Mouse (Mus musculus): Measurements from ENCODE around the gene Lrrc27.
A peak's percentile ranks its signal among the peaks of the same experiment; 100 is the strongest.

Gene Lrrc27

DNA sequence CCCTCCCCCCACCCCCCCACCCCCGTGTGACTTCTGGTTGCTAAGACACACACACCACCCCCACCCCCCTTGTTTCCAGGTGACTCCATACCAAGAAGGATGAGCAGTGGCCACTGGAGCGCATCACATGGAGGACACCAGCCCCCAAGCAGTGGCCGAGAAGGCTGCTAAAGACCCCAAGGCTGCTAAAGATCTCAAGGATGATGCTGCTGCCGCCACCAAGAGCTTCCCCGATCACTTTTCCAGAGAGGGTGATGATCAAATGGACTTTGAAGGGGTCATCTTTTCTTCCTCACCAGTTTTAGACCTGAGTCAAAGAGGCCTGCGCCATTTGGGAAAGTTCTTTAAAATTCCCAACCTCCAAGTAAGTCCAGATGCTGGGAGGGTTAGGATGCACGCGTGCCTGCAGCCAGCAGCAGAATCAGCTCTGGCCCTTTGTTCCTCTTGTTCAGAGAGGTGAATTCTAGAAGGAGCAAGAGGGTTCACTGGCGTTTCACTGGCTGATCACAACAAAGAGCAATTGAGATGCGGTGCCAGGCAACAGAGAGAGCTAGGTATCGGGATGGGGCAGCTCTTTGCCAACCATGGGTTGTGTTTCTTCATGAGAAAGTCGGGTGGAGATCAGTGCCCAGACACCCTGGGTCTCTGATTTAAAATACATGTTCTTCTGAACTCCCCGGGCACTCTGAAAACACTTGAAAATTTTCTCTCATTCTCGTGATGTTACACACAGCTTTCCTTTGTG lies 2.0 kb downstream of the Lrrc27 start:
- DNase-seq, result no peak

DNA sequence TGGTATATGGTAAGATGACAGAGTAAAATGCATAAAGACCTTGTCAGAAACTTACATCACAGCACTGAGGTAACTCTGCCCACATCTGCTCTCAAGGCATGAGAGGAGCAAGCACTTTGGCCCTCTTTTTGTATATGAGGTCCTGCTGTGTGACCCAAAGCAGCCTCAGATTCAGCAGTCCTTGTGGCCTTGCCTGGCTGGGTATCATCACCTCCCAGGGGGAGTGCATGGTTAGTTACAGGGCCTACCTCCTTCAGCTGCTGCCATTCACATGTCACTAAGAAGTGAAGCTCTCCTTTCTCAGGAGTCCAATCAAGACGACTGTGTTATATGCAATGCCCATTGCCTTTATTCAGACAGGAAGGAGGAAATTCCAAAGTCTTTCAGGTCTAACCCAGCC lies 2.7 kb downstream of the Lrrc27 start:
- no peak for DNase-seq

DNA sequence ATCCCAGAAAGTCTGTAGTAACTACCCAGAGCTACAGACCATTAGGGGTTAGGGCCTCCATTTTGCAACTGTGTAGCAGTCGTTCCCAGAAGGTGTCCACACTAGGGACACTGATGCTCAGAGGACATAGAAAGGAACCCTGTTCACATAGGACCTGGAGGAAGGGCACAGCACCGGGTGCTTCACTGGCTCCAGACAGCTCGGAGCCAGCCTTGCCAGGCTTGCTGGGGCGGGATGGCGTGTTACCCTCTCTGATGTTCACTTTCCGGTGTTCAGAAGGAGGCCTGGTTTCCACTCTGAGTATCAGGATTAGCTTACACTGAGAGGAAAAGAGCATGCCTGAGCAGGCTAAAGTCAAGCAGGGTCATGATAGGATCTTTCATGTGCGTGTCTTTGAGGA lies 3.2 kb downstream of the Lrrc27 start:
- no peak for DNase-seq

DNA sequence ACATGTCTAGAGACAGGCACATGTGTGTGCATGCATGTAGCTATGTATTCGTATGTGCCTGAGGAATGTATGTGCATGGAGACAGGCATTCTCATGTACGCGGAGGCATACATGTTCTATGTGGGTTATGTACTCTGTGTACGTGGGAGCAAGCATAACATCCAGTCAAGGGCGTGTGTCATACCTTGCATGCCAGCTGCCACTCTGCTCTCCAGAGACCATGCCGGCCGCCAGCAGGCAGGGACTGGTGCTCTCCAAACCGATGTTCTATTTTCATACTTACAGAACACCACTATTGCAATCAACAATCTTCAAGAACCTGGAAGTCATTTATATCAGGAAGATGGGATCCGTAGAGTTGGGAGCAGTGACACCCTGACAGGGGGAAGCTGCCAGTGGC lies 3.7 kb downstream of the Lrrc27 start:
- DNase-seq, result no peak

GRCm38 (mm10) chr7:139217046-139217445 lies 4.3 kb downstream of the Lrrc27 start:
- DNase-seq, result no peak

DNA sequence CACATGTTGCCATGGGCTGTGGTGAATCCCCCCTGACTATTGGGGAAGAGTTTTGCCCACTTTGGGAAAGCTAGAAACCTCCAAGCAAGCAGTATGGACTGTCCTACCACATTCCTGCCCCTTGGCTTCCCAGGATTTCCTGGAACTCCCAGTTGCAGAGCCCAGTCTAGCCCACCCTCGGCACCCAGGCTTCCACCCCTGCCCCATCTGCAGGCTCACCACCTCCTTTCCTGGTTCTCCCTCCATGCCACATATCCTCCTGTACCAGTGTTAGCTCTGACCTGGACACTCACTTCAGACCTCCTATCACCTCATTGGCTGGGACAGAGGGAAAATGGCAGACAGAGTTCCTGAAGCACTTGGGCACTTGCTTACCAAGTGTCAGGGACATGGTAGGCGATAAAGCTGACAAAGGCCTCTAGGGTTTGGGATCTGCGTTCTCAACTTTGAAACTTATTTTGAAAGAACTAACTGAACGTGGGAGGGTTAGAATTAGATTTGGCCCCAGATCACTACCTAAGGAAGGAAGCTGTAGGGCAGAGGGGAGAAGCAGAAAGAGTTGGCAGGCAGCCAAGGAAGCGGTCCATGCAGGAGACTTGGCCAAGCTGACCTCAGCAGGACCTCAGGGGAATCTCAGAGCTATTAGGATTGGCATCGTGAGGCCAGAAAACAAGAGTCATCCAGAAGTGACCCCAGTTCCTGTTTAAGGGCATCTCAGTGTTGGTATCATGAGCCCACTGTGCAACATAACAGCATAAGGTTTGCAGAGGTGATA lies 6.0 kb downstream of the Lrrc27 start:
- peak; percentile 40 to 53 for DNase-seq

DNA sequence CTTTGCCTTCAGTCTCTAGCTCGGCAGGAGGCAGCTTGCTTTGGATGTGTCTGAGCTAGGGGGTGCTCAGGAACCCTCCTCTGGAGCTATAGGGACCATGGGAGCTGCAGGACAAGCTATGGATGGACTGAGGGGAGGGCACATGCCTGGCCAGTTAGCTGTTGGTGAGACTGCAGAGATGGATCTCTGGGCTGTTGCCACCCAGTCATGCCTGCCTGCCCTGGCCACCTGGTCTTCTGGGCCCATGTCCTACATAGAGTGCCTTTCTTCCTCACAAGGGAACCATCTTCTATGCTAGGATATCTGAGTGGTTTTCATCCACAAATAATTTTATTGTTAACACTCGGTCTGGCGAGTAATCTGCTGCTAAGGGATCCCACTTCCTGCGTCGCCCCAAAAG lies 6.7 kb downstream of the Lrrc27 start:
- DNase-seq, result no peak

DNA sequence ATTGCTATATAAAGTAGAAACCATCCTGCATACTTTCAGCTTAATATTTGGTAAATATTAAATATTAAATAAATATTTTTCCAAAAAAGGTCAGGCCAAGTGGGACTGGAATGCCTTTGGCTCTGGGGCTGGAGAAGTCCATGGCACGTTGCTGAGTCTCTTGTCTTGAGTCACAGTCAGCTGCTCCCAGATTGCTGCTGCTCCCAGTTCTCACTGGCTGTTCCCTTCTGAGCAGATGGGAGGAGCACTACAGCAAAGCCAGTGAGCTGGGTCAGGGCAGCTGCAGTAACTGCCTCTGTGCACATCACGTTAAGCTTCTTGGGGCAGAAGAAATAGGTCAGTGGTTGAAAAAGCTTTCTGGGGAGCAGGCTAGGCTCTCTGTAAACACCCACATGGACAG lies 7.5 kb downstream of the Lrrc27 start:
- DNase-seq, result no peak

DNA sequence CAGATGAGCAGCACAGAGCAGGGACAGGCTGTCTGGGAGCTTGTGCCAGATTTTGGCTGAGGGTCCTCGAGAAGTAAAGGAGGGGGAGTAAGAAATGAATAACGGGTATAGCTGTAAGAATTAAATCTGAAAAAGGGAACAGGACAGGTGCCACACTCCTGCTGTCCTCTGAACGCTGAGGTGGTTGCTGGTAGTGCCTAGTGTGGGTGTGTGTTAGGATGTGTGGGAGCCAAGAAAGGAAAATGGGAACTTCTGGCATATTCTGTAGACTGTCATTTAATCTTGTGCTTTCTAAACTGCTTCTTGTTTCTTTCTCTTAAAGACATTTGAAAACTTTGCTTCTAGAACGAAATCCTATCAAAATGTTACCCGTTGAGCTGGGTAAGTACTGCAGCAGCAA lies 8.3 kb downstream of the Lrrc27 start:
- DNase-seq, result no peak

- DNase-seq, result no peak
Measured at GRCm38 (mm10) chr7:139221856-139222255, 9.1 kb downstream of the Lrrc27 start.

DNA sequence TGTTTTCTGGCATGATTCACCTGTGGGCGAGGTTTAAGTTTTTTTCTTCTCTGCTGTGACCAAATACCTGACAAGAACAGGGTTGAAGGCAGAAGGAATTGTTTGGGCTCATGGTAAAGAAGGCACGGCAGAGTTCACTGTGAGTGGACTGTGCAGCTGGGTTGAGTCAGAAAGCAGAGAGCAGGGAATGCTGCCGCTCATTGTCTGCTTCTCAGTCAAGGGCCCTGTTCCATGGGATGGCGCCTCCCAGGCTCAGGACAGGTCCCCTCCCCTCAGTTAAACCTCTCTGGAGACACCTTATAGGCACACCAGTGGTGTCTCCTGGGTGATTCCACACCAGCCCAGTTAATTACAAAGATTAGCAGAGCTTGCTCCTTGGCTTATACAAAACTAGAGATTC lies 9.6 kb downstream of the Lrrc27 start:
- no peak for DNase-seq

- no peak for DNase-seq
Measured at GRCm38 (mm10) chr7:139224070-139224469, 11.3 kb downstream of the Lrrc27 start.

DNA sequence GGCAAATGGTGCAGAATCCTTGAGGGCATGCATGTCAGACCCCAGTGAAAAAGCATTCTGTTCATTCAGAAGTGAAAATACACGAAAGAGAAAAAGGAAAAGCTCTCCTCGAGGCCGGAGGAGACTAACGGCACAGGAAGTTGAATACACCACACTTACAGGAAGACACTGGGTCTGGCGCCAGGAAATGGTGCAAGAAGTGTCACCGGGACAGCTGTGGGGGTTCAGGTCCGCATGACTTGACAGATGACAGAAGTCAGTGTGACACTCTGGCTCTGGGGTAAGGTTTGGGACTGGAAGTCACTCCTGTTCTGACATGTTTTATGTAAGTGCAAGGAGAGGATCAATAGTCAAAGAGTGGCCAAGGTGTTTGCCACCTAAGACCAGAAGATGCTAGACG lies 11.9 kb downstream of the Lrrc27 start:
- peak; percentile 38 to 49 for DNase-seq

- no peak for DNase-seq
Measured at GRCm38 (mm10) chr7:139226416-139226815, 13.6 kb downstream of the Lrrc27 start.

GRCm38 (mm10) chr7:139228447-139229171 lies 15.8 kb downstream of the Lrrc27 start:
- DNase-seq, result no peak

DNA sequence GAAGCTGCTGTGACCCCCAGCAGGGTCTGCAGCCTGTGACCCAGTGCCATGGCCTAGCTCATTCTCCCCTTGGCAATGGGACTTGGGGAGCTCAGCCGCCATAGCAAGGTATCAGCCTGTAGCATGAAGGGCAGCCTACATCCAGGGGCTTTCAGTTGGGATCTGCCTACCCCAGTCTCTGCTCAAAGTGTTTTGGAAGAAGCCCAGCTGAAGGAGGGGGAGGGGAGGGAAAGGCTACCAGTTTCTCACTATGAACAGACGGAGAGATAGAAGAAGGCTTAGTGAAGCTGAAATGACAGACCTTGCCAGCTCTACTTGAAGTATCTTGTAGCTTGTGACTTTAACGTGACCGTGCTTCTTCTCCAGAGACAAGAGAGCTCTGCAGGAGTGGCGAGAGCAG lies 17.0 kb downstream of the Lrrc27 start:
- DNase-seq, result no peak

DNA sequence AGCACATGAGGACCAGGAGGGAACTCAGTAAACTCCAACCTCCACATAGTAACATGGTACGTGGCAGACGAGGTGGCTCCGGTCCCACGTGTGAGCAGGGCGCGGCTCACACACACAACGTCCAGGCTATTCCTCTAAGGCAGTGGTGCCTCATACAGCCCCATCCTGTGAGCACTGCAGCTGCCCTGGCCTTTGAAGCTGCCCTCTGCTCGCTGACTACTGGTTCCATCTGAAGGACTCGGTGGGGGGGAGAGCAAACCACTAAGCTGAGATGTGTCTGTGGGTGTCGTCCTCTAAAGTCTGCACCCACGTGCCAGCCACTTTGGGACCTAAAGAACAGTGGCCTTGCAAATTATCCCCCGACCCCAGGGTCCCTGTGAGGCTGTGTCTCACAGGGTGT lies 17.5 kb downstream of the Lrrc27 start:
- DNase-seq, result no peak

DNA sequence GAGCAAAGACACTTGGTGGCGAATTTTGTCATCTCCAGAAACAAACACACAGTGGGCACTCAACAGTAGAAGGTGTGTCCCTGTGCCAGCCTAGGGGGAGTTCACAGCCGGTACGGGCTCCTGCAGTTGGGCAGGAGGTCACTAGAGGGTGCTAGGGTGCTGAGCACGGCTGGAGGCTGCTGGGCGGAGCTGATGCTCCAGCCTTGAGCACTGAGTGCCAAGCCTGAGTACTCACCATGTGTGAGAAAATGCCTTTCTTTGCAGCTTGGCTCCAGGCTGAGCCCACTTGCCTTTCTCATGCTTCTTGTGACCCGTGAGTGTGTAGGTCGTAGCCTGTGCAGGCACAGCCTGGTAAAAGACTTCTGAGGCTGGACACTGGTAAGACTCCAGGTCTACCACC lies 20.9 kb downstream of the Lrrc27 start:
- peak; percentile 83 to 89 for DNase-seq

DNA sequence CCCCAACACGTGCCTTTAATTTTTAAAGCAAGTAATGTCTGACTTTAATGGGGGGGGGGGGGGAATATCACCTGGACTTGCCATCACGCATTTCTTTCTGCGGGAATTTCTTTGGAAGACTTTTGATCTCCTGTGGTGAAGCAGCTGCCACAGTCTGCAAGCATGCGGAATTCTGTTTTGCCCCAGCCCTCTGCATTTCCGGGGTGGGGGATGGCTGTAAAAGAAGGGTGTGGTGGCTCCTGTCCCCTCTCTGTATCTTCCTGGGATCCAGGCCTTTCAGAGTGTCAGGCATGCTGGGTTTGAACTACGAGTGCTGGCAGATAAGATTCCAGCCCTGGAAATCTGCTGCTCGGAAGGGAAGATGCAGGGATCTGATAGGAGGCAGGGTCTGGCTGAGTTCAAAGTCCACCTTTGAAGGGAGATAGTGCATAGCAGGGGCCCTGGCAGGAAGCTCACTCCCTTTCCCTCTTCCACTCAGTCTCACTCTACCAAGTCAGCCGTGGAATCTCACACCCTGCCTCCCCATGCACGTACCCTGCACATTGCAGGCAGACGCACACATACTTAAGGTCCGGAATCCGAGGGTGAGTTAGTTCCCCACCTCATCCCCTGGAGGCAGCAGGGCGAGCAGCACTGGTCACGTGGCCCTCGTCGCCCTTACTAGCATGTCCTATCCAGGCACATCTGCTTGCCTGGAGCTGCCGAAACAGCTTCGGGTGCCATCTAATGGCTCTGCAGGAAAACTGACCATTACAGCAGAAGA lies 21.8 kb downstream of the Lrrc27 start:
- DNase-seq, result peak; percentile 40 to 57

DNA sequence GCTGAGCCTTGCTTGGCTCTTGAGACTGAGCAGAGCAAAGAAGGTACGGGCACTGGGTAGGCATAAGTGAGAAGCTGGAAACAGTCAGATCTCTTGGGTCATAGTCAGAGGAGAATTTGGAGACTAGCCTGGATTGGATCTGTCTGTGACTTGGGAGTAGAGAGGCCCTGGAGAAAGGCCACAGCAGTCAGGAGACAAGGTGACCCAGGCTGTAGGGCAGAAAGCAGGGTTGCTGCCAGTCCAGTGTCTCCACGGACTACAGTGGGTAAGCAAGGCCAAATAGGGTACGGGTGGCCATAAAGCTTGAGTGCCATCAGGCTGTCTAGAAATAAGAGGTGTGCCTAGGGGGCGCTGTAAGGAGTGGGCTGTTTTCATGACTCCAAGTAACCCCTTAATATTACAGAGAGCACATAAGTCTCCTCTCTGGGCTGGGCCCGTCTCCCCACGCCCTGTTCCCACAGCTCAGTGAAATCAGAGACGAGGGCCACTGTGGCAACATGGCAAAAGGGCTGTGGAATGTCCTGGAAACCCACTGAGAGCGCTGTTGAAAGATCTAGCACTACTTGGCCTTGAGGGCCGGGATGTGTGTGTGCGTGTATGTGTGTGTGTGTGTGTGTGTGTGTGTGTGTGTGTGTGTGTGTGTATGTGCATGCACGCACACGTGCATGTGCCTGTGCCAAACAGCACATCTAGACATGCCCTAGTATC lies 23.0 kb downstream of the Lrrc27 start:
- no peak for DNase-seq

- no peak for DNase-seq
Measured at GRCm38 (mm10) chr7:139239432-139239831, 26.6 kb downstream of the Lrrc27 start.

- no peak for DNase-seq
Measured at GRCm38 (mm10) chr7:139246086-139246485, 33.3 kb downstream of the Lrrc27 start.

All from kidney, adult 8-10 months (tissue).